Mouse (Mus musculus) neural tube, embryonic 15.5 days (tissue): Measurements from ENCODE around the gene Dag1. TPM values are rescaled to one million over a fixed set of nuclear protein-coding genes. Genes with fewer than 3 reads are reported as not detected.
A peak's percentile ranks its signal among the peaks of the same experiment; 100 is the strongest.

Experiments
- ATAC-seq: fragments of 200-750 bp; cut with Nextera tagmentation; 2 replicates; pipeline ENCODE4 v1.8.0; 2017; ENCODE audit warnings: mild to moderate bottlenecking, moderate TSS enrichment, moderate library complexity; ENCODE audit not compliant: low FRiP score
- H3K27ac ChIP-seq: fragments of 300-500 bp; sonication (generic); replicated peaks from 2 replicates; pipeline ENCODE4 v1.5.1; 2015; ENCODE audit warnings: mild to moderate bottlenecking, inconsistent platforms
- H3K27me3 ChIP-seq: fragments of 300-500 bp; sonication (generic); replicated peaks from 2 replicates; pipeline ENCODE4 v1.6.1; 2015; ENCODE audit warnings: inconsistent platforms
- H3K36me3 ChIP-seq: fragments of 300-500 bp; sonication (generic); 2 replicates; pipeline ENCODE4 v1.6.1; 2015; ENCODE audit warnings: inconsistent platforms
- H3K4me1 ChIP-seq: fragments of 300-500 bp; sonication (generic); 2 replicates; pipeline ENCODE4 v1.6.1; 2015; ENCODE audit warnings: inconsistent platforms
- H3K4me2 ChIP-seq: fragments of 300-500 bp; sonication (generic); 2 replicates; pipeline ENCODE4 v1.6.1; 2015; ENCODE audit warnings: inconsistent platforms, mild to moderate bottlenecking, moderate library complexity
- H3K4me3 ChIP-seq: fragments of 300-500 bp; sonication (generic); replicated peaks from 2 replicates; pipeline ENCODE4 v1.5.1; 2015; ENCODE audit warnings: mild to moderate bottlenecking, inconsistent platforms
- H3K9ac ChIP-seq: fragments of 300-500 bp; sonication (generic); replicated peaks from 2 replicates; pipeline ENCODE4 v1.6.1; 2015; ENCODE audit warnings: mild to moderate bottlenecking, inconsistent platforms
- H3K9me3 ChIP-seq: fragments of 300-500 bp; sonication (generic); replicated peaks from 2 replicates; pipeline ENCODE4 v1.6.1; 2016; ENCODE audit warnings: inconsistent platforms
- WGBS: fragments of 180-500 bp; shearing (Covaris S2); methylation state at CpG from one replicate; pipeline ENCODE4 v1.1.7; 2015; ENCODE audit warnings: mixed read lengths; 5-methylcytosine and 5-hydroxymethylcytosine counted together
- polyA plus RNA-seq: library from polyadenylated mRNA; unstranded; fragments of >200 nt; fragmentation: Nextera tagmentation; extraction: Ambion mirVana; gene quantifications from 2 replicates; pipeline ENCODE4 v1.2.1, GENCODE M21; 2015

The Dag1 gene
- polyA plus RNA-seq, result 64.0 and 70.4 TPM in 2 replicates

GRCm38 (mm10) chr9:108263690-108264190 is at the start of gene Dag1:
Dag1 (minus strand) TSS chr9:108263958.
- WGBS, result under 1% methylated on average over 60 of the region's 71 CpGs
- peak within 1 kb of the TSS; percentile 92 for H3K27ac ChIP-seq

GRCm38 (mm10) chr9:108308141-108308540 is 44.4 kb upstream of the Dag1 start:
- H3K9ac ChIP-seq, result peak overlapping the region; percentile 24; the same call in 1 of the 2 replicates
- WGBS, result 62% methylated on average over 2 of the region's 2 CpGs
- peak overlapping the region; percentile 61 for H3K4me2 ChIP-seq
- H3K27me3 ChIP-seq, result no peaks in the 10 kb centered on the region
- H3K27ac ChIP-seq, result no peak overlapping the region
- peak overlapping the region; percentile 29 for H3K4me3 ChIP-seq
- peaks cover 59% of the 10 kb centered on the region for H3K4me1 ChIP-seq
- ATAC-seq, result no peak
- H3K36me3 ChIP-seq, result peaks cover 11% of the 10 kb centered on the region
- H3K9me3 ChIP-seq, result no peaks in the 10 kb centered on the region

More at GRCm38 (mm10) chr9:108263690-108264190, at the start of gene Dag1:
- peak within 1 kb of the TSS; percentile 95 for H3K9ac ChIP-seq
- ATAC-seq, result peak; percentile 99
- H3K4me1 ChIP-seq, result peaks cover 30% of the 10 kb centered on the region
- H3K4me2 ChIP-seq, result peak within 1 kb of the TSS; percentile 68
- no peaks in the 10 kb centered on the region for H3K9me3 ChIP-seq
- peak within 1 kb of the TSS; percentile 99 for H3K4me3 ChIP-seq
- no peaks in the 10 kb centered on the region for H3K36me3 ChIP-seq
- no peaks in the 10 kb centered on the region for H3K27me3 ChIP-seq

- H3K9me3 ChIP-seq, result no peaks in the 10 kb centered on the region
- ATAC-seq, result no peak
- peak overlapping the region; percentile 83 for H3K4me3 ChIP-seq
- peak overlapping the region; percentile 97 for H3K27ac ChIP-seq
- H3K36me3 ChIP-seq, result peaks cover 20% of the 10 kb centered on the region
- no peaks in the 10 kb centered on the region for H3K27me3 ChIP-seq
- peaks cover 61% of the 10 kb centered on the region for H3K4me1 ChIP-seq
- 19% methylated on average over 12 of the region's 12 CpGs for WGBS
- peak overlapping the region; percentile 61 for H3K4me2 ChIP-seq
- peak overlapping the region; percentile 92 for H3K9ac ChIP-seq
Measured at GRCm38 (mm10) chr9:108307021-108307807, 43.5 kb upstream of the Dag1 start.

GRCm38 (mm10) chr9:108306571-108306980 is 42.8 kb upstream of the Dag1 start:
- no peaks in the 10 kb centered on the region for H3K27me3 ChIP-seq
- H3K4me3 ChIP-seq, result peak overlapping the region; percentile 83
- peaks cover 58% of the 10 kb centered on the region for H3K4me1 ChIP-seq
- peak overlapping the region; percentile 61 for H3K4me2 ChIP-seq
- peak overlapping the region; percentile 97 for H3K27ac ChIP-seq
- H3K36me3 ChIP-seq, result peaks cover 24% of the 10 kb centered on the region
- WGBS, result under 1% methylated on average over 51 of the region's 51 CpGs
- ATAC-seq, result peak; percentile 70
- H3K9ac ChIP-seq, result peak overlapping the region; percentile 92
- H3K9me3 ChIP-seq, result no peaks in the 10 kb centered on the region

- Histone ChIP-seq H3K4me1 (peaks cover 55% of the 10 kb centered on the region), H3K27me3 (no peaks in the 10 kb centered on the region), H3K36me3 (peaks cover 29% of the 10 kb centered on the region), H3K4me2 (peak within 1 kb of the TSS; percentile 92), H3K4me3 (peak within 1 kb of the TSS; percentile 83), H3K27ac (peak within 1 kb of the TSS; percentile 97), H3K9ac (peak within 1 kb of the TSS; percentile 92), H3K9me3 (no peaks in the 10 kb centered on the region)
- ATAC-seq, result peak; percentile 97
- WGBS, result under 1% methylated on average over 77 of the region's 81 CpGs
Measured at GRCm38 (mm10) chr9:108305629-108306520, 42.1 kb upstream of the Dag1 start, which contains the start of the genes Rhoa and Tcta. Rhoa (plus strand) TSS chr9:108306129. Tcta (minus strand) TSS chr9:108306160.

GRCm38 (mm10) chr9:108305170-108305569 is 41.4 kb upstream of the Dag1 start:
- WGBS, result 0% methylated on average over 1 of the region's 1 CpGs
- ATAC-seq, result no peak; the same call in 1 of the 2 replicates

GRCm38 (mm10) chr9:108304716-108305115 is 41.0 kb upstream of the Dag1 start:
- Histone ChIP-seq H3K9ac (peak overlapping the region; percentile 91), H3K27me3 (no peaks in the 10 kb centered on the region)
- WGBS, result 90% methylated on average over 4 of the region's 4 CpGs

More at GRCm38 (mm10) chr9:108305170-108305569, 41.4 kb upstream of the Dag1 start:
- H3K4me1 ChIP-seq, result peaks cover 50% of the 10 kb centered on the region
- H3K27ac ChIP-seq, result peak overlapping the region; percentile 97
- H3K9ac ChIP-seq, result peak overlapping the region; percentile 91
- H3K9me3 ChIP-seq, result no peaks in the 10 kb centered on the region
- no peaks in the 10 kb centered on the region for H3K27me3 ChIP-seq
- H3K4me3 ChIP-seq, result peak overlapping the region; percentile 83
- peaks cover 36% of the 10 kb centered on the region for H3K36me3 ChIP-seq
- peak overlapping the region; percentile 92 for H3K4me2 ChIP-seq

GRCm38 (mm10) chr9:108301853-108302252 is 38.1 kb upstream of the Dag1 start:
- Histone ChIP-seq H3K27me3 (no peaks in the 10 kb centered on the region), H3K36me3 (peaks cover 41% of the 10 kb centered on the region), H3K4me3 (no peak overlapping the region), H3K9ac (no peak overlapping the region), H3K4me1 (peaks cover 23% of the 10 kb centered on the region), H3K9me3 (no peaks in the 10 kb centered on the region), H3K27ac (no peak overlapping the region), H3K4me2 (no peak overlapping the region)
- ATAC-seq, result no peak
- 78% methylated on average over 3 of the region's 3 CpGs for WGBS

More at GRCm38 (mm10) chr9:108304716-108305115, 41.0 kb upstream of the Dag1 start:
- peak overlapping the region; percentile 83 for H3K4me3 ChIP-seq
- H3K4me1 ChIP-seq, result peaks cover 46% of the 10 kb centered on the region
- no peak for ATAC-seq
- peak overlapping the region; percentile 97; the same call in 1 of the 2 replicates for H3K27ac ChIP-seq
- peaks cover 36% of the 10 kb centered on the region for H3K36me3 ChIP-seq
- H3K4me2 ChIP-seq, result peak overlapping the region; percentile 92
- H3K9me3 ChIP-seq, result no peaks in the 10 kb centered on the region

- Histone ChIP-seq H3K9ac (no peak within 1 kb of the TSS), H3K9me3 (no peaks in the 10 kb centered on the region), H3K4me1 (peaks cover 6% of the 10 kb centered on the region), H3K27ac (no peak within 1 kb of the TSS), H3K4me3 (peak within 1 kb of the TSS; percentile 22), H3K4me2 (peak within 1 kb of the TSS; percentile 41), H3K27me3 (no peaks in the 10 kb centered on the region), H3K36me3 (peaks cover 48% of the 10 kb centered on the region)
- ATAC-seq, result no peak
- 20% methylated on average over 18 of the region's 18 CpGs for WGBS
Measured at GRCm38 (mm10) chr9:108296453-108297355, 32.9 kb upstream of the Dag1 start, which contains the start of gene Amt. Amt (plus strand) TSS chr9:108296853.

- Histone ChIP-seq H3K27ac (peak overlapping the region; percentile 85), H3K4me1 (peaks cover 15% of the 10 kb centered on the region), H3K9ac (peak overlapping the region; percentile 70), H3K4me2 (peak overlapping the region; percentile 74), H3K9me3 (no peaks in the 10 kb centered on the region), H3K27me3 (no peaks in the 10 kb centered on the region), H3K4me3 (peak overlapping the region; percentile 65), H3K36me3 (peaks cover 25% of the 10 kb centered on the region)
- peak; percentile 20; the same call in 1 of the 2 replicates for ATAC-seq
- WGBS, result 41% methylated on average over 6 of the region's 6 CpGs
Measured at GRCm38 (mm10) chr9:108290773-108291172, 27.0 kb upstream of the Dag1 start.
